Mouse (Mus musculus) midbrain, postnatal 0 days (tissue): ENCODE data around the gene Grip1. TPM values are rescaled to one million over a fixed set of nuclear protein-coding genes. Genes with fewer than 3 reads are reported as not detected.

Experiments
- ATAC-seq: fragments of 200-750 bp; cut with Nextera tagmentation; 2 replicates; pipeline ENCODE4 v1.8.0; 2017; ENCODE audit warnings: moderate number of reproducible peaks, mild to moderate bottlenecking, moderate TSS enrichment, moderate library complexity; ENCODE audit not compliant: low FRiP score
- DNase-seq: peaks from one replicate; pipeline ENCODE4 v3.0.0-alpha.2; 2015; ENCODE audit warnings: low spot score
- H3K27ac ChIP-seq: fragments of 300-500 bp; sonication (generic); 2 replicates; pipeline ENCODE4 v1.5.1; 2014; ENCODE audit warnings: low read depth, mild to moderate bottlenecking, low read length, mixed read lengths
- H3K27me3 ChIP-seq: fragments of 300-500 bp; sonication (generic); 2 replicates; pipeline ENCODE4 v1.6.1; 2014; ENCODE audit warnings: low read length, control low read depth, mixed read lengths; ENCODE audit not compliant: insufficient read depth
- H3K36me3 ChIP-seq: fragments of 300-500 bp; sonication (generic); 2 replicates; pipeline ENCODE4 v1.6.1; 2014; ENCODE audit warnings: low read length, control low read depth, mixed read lengths; ENCODE audit not compliant: insufficient read depth
- H3K4me1 ChIP-seq: fragments of 300-500 bp; sonication (generic); 2 replicates; pipeline ENCODE4 v1.6.1; 2014; ENCODE audit warnings: mild to moderate bottlenecking, control low read depth, antibody characterized with exemption, low read length, mixed read lengths; ENCODE audit not compliant: insufficient read depth
- H3K4me2 ChIP-seq: fragments of 300-500 bp; sonication (generic); 2 replicates; pipeline ENCODE4 v1.6.1; 2014; ENCODE audit warnings: low read depth, mild to moderate bottlenecking, low read length, mixed read lengths; ENCODE audit not compliant: poor library complexity, severe bottlenecking
- H3K4me3 ChIP-seq: fragments of 300-500 bp; sonication (generic); 2 replicates; pipeline ENCODE4 v1.5.1; 2014; ENCODE audit warnings: low read depth, mild to moderate bottlenecking, low read length, moderate library complexity
- H3K9ac ChIP-seq: fragments of 300-500 bp; sonication (generic); replicated peaks from 2 replicates; pipeline ENCODE4 v1.6.1; 2014; ENCODE audit warnings: mild to moderate bottlenecking, low read length, moderate library complexity, mixed read lengths; ENCODE audit not compliant: poor library complexity, severe bottlenecking
- H3K9me3 ChIP-seq: fragments of 300-500 bp; sonication (generic); 2 replicates; pipeline ENCODE4 v1.6.1; 2016; ENCODE audit warnings: low read length, control low read depth
- CTCF ChIP-seq: IDR thresholded peaks from 2 replicates; pipeline ENCODE4 v1.5.1; 2016; ENCODE audit warnings: antibody characterized with exemption, mild to moderate bottlenecking
- WGBS: fragments of 180-500 bp; shearing (Covaris S2); extraction: QIAGEN DNeasy Blood & Tissue Kit; methylation state at CpG from one replicate; pipeline ENCODE4 v1.1.7; 2014; 5-methylcytosine and 5-hydroxymethylcytosine counted together
- polyA plus RNA-seq: library from polyadenylated mRNA; unstranded; fragments of >200 nt; fragmentation: Nextera tagmentation; extraction: Ambion mirVana; gene quantifications from 2 replicates; pipeline ENCODE4 v1.2.1, GENCODE M21; 2015
- total RNA-seq: library from RNA; depleted of rRNA; stranded (reverse); fragments of >200 nt; gene quantifications from 2 replicates; pipeline ENCODE4 v1.2.3, GENCODE M21; 2014

Grip1 gene
- total and polyA plus RNA-seq, 2 experiments from 2014 or later, result 14.6 to 35.4 TPM

DNA sequence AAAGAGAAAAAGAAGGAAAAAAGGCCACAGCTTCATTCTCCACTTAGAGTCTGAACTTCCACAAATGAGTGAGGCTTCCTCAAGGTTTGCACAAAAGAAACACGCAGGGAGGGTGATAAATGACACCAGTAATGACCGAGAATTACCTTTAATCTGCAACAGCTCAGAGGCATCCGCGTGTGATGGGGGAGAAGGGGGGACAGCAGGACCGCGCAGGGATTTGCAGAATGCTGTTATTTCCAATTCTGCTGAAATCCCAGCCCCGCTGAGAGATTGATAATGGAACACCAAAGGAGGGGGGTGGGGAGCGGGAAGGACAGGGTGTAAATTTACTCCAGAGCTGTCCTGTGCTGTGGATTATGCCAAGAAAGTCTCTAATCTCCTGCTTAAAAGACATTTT, 352.5 kb downstream of the Grip1 start:
- TF ChIP-seq CTCF, result no peak
- no peak overlapping the region for H3K4me2 ChIP-seq
- no peaks in the 10 kb centered on the region for H3K36me3 ChIP-seq
- no peak for ATAC-seq
- WGBS, result 28% methylated on average over 8 of the region's 8 CpGs
- no peak overlapping the region for H3K27ac ChIP-seq
- DNase-seq, result peak; percentile 15
- no peak overlapping the region for H3K4me3 ChIP-seq
- H3K9ac ChIP-seq, result no peak overlapping the region
- H3K4me1 ChIP-seq, result no peaks in the 10 kb centered on the region
- H3K27me3 ChIP-seq, result no peaks in the 10 kb centered on the region
- H3K9me3 ChIP-seq, result no peaks in the 10 kb centered on the region

DNA sequence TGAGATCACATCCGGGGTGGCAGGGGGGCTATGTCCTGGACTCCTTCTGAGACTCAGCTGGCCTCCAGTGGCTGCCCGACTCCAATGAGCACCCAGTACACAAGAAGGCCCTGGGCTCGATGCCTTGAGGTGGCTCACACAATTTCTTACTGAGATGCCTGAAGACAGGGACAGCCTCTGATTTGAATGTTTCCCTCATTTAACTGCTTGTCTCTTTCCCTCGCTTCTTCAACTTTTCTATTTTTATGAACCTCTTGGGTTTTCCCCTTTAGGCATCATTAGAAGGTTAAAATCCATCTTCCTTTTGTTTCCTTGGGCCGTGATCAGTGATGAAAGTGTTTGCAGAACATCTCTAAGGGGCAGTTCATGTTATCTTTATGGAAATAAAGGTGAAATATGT, 354.8 kb downstream of the Grip1 start:
- H3K27ac ChIP-seq, result no peak overlapping the region
- ATAC-seq (no peak), DNase-seq (no peak)
- no peaks in the 10 kb centered on the region for H3K9me3 ChIP-seq
- no peaks in the 10 kb centered on the region for H3K4me1 ChIP-seq
- TF ChIP-seq CTCF, result no peak
- H3K36me3 ChIP-seq, result no peaks in the 10 kb centered on the region
- H3K4me2 ChIP-seq, result no peak overlapping the region
- WGBS, result 89% methylated on average over 5 of the region's 5 CpGs
- H3K27me3 ChIP-seq, result no peaks in the 10 kb centered on the region
- H3K9ac ChIP-seq, result no peak overlapping the region
- H3K4me3 ChIP-seq, result no peak overlapping the region

DNA sequence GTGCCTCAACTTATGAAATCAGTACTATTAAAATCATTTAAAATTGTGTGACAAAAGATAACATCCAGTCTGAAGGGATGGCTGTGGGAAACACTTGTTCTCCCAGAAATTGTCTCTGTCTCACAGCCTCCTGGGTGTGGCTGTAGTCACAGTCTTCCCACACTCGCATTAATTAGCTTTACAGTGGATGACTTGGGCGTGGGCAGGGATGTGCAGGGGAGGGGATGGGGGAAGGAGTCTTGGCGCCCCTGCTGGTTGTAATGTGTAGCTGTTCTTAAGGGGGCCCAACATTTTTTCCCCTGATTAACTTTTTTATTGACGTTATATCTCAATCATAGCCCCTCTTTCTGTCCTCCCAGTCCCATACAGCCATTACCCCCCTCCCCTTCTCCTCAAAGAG, 360.5 kb downstream of the Grip1 start:
- TF ChIP-seq CTCF, result peak; percentile 25; the same call in 1 of the 2 replicates
- Histone ChIP-seq H3K4me3 (no peak overlapping the region), H3K9ac (no peak overlapping the region), H3K27ac (no peak overlapping the region), H3K9me3 (no peaks in the 10 kb centered on the region), H3K4me1 (peaks cover 4% of the 10 kb centered on the region; the same call in 1 of the 2 replicates), H3K27me3 (no peaks in the 10 kb centered on the region), H3K4me2 (no peak overlapping the region), H3K36me3 (no peaks in the 10 kb centered on the region)
- ATAC-seq (no peak), DNase-seq (no peak)
- 77% methylated on average over 4 of the region's 4 CpGs for WGBS

DNA sequence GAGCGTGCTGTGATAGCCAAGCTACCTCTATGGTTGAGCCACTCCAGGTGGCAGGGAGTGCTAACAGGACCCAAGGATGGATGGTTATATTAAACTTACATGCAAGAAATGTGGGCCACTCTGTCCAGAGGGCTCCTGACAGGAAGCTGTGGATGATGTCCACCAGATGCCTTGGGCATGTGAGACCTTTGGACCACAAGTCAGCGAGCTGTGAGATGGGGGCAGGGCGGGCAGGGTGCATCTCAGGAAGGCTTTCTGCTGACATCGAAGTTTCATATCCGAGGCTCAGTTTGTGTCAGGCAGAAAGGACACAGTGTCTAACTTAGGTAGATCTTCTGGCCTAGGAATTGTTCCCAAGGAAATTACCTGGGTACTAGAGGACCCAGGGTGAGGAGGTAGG, 362.4 kb downstream of the Grip1 start:
- no peaks in the 10 kb centered on the region for H3K9me3 ChIP-seq
- TF ChIP-seq CTCF, result no peak
- H3K9ac ChIP-seq, result no peak overlapping the region
- H3K27ac ChIP-seq, result no peak overlapping the region
- ATAC-seq (no peak), DNase-seq (no peak)
- WGBS, result 77% methylated on average over 5 of the region's 5 CpGs
- no peak overlapping the region for H3K4me3 ChIP-seq
- H3K4me2 ChIP-seq, result no peak overlapping the region
- no peaks in the 10 kb centered on the region for H3K36me3 ChIP-seq
- peaks cover 4% of the 10 kb centered on the region; the same call in 1 of the 2 replicates for H3K4me1 ChIP-seq
- no peaks in the 10 kb centered on the region for H3K27me3 ChIP-seq

DNA sequence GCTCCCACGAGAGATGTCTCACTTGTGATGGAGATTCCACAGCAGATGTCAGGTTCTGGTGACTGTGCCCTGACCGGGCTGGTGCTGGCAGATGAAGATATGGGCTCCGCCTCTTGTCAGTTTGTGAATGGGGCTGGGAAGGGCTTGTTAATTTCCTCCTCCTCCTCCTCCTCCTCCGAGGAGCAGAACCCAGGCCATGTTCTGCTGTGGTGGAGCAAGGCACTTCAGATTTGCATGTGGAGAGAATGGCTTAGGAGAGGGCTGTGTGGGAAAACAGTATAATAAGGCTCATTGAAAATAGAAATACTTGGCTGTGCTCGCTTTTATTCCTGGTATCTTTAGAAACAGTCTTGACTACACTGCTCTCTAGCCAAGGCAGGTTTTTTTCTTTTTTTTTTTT, 364.8 kb downstream of the Grip1 start:
- Histone ChIP-seq H3K9me3 (no peaks in the 10 kb centered on the region), H3K4me1 (peaks cover 4% of the 10 kb centered on the region; the same call in 1 of the 2 replicates), H3K27ac (peak overlapping the region; percentile 90), H3K4me3 (peak overlapping the region; percentile 49; the same call in 1 of the 2 replicates), H3K36me3 (no peaks in the 10 kb centered on the region), H3K27me3 (no peaks in the 10 kb centered on the region), H3K4me2 (peak overlapping the region; percentile 66), H3K9ac (peak overlapping the region; percentile 8; the same call in 1 of the 2 replicates)
- ATAC-seq (peak; percentile 69), DNase-seq (peak; percentile 58)
- WGBS, result 19% methylated on average over 5 of the region's 5 CpGs
- TF ChIP-seq CTCF, result no peak

DNA sequence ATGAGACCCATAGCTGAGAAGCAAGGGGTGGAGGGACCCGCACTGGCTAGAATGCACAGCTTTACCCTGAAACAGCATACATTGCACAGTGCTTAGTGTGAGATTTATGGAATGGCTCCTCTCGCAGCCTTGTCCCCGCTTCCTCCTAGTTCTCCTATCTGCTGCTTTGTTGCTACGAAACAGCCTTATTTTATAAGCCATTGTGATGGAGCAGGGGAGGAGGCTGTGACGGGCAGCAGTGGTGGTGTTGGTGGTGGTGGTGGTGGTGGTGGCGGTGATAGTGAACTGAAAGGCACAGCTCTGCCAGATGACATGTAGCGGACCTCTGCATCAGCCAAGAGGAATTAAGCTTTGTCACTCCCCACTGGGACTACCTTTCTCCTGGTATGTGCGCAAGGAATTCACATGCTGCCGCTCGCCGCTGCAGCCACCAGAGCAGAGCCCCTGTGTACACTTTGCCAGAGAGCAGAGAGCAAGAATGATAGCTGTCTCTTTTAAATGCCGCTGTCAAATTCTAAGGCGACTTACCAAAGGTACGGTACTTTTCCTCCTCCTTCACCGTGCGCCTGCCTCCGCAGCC, 365.6 kb downstream of the Grip1 start:
- peak overlapping the region; percentile 49 for H3K4me3 ChIP-seq
- peak overlapping the region; percentile 69 for H3K9ac ChIP-seq
- no peak for TF ChIP-seq CTCF
- peaks cover 4% of the 10 kb centered on the region; the same call in 1 of the 2 replicates for H3K4me1 ChIP-seq
- peak; percentile 64; the same call in 1 of the 2 replicates for ATAC-seq
- no peaks in the 10 kb centered on the region for H3K9me3 ChIP-seq
- peak; percentile 71 for DNase-seq
- H3K4me2 ChIP-seq, result peak overlapping the region; percentile 66
- 3% methylated on average over 17 of the region's 17 CpGs for WGBS
- H3K36me3 ChIP-seq, result no peaks in the 10 kb centered on the region
- no peaks in the 10 kb centered on the region for H3K27me3 ChIP-seq
- H3K27ac ChIP-seq, result peak overlapping the region; percentile 90
